In the genomic region with DNA sequence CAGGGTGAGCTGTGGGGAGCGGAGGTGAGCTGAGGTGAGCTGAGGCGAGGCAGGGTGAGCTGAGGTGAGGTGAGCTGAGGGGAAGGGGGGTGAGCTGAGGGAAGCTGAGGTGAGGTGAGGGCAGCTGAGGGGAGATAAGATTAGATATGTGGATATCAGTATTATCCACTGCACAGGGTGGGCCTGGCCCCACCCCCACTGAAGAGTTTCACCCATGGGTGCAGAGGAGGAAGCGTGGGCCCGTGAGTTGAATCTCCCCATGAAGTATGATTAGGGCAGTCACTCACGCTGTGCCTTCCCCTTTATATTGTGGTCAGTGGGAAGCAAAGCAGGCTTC, we compare ENCODE assay signal across 24 mouse cellular contexts.
A peak's percentile ranks its signal among the peaks of the same experiment; 100 is the strongest.
DNase-seq lines count a peak whose midpoint lies in the region; ATAC-seq and TF ChIP-seq lines count a peak whose summit lies in the region.
"Had no signal": no experiment of that assay in that cellular context is flagged by ENCODE, and none has a peak within 500 bp of the region (broad histone marks: within the 10 kb centered on the region; RNA-seq: fewer than 3 reads in every experiment).

No protein-coding gene starts in this region.

- H3K27ac ChIP-seq in CH12.LX (ENCODE audit: insufficient read depth, low read depth), result peak overlapping the region; percentile 4; the same call in 1 of the 2 replicates
- no peak overlapping the region for H3K27ac ChIP-seq in neural tube, embryonic 15.5 days (replicated peaks)
- H3K27ac ChIP-seq: forebrain, embryonic 10.5 days; forebrain, embryonic 13.5 days; gastrocnemius, adult 2 months; heart, embryonic 10.5 days; heart, embryonic 13.5 days; hindbrain, embryonic 12.5 days; hindbrain, embryonic 15.5 days had no signal

- DNase-seq in CD4-positive helper T cell, adult 2 months (ENCODE audit: low read depth, low spot score), result peak; percentile 39
- DNase-seq in CH12.LX (ENCODE audit: extremely low read depth), result no peak
- peak; percentile 24 for DNase-seq in MEL-GATA-1-ER (ENCODE audit: extremely low read depth, low read depth)
- DNase-seq in heart, adult 11 months, result no peak
- no peak for DNase-seq in ovary, adult 18-20 months (ENCODE audit: low spot score)
- no peak for DNase-seq in heart, postnatal 10 days
- DNase-seq: adrenal gland, postnatal 10 days; adrenal gland, postnatal 36 days; cerebellum, adult 18-20 months; cerebellum, adult 9-10 months; cerebellum, postnatal 14 days; forebrain, postnatal 0 days; gastrocnemius, adult 2 months; gastrocnemius, postnatal 14 days; heart, adult 18-20 months had no signal

- peak overlapping the region; percentile 53 to 85 (median 68) for H3K4me3 ChIP-seq in CH12.LX (replicated peaks in 1 of 3; ENCODE audit: low read depth in 2 of 3, low read length in 2 of 3, poor library complexity in 1 of 3)
- H3K4me3 ChIP-seq in neural tube, embryonic 15.5 days (replicated peaks), result no peak overlapping the region
- H3K4me3 ChIP-seq: forebrain, embryonic 10.5 days; forebrain, embryonic 13.5 days; gastrocnemius, adult 2 months; heart, embryonic 10.5 days; heart, embryonic 13.5 days; hindbrain, embryonic 12.5 days; hindbrain, embryonic 15.5 days had no signal

- H3K4me1 ChIP-seq in CH12.LX (ENCODE audit: control insufficient read depth in 1 of 2, insufficient read depth in 2 of 2), result peaks cover 0 to 34% of the 10 kb centered on the region in 2 experiments; a peak in 2 of 4 replicates
- H3K4me1 ChIP-seq in neural tube, embryonic 15.5 days, result no peaks in the 10 kb centered on the region
- H3K4me1 ChIP-seq: forebrain, embryonic 10.5 days; forebrain, embryonic 13.5 days; heart, embryonic 10.5 days; heart, embryonic 13.5 days; hindbrain, embryonic 12.5 days; hindbrain, embryonic 15.5 days had no signal

- no peaks in the 10 kb centered on the region for H3K27me3 ChIP-seq in CH12.LX (replicated peaks)
- no peaks in the 10 kb centered on the region for H3K27me3 ChIP-seq in neural tube, embryonic 15.5 days (replicated peaks)
- H3K27me3 ChIP-seq: forebrain, embryonic 13.5 days; heart, embryonic 13.5 days; hindbrain, embryonic 12.5 days; hindbrain, embryonic 15.5 days had no signal

- dilution Hi-C loops in CH12.LX (cut with MboI; ENCODE audit: extremely low pct_ligation_motif_present, extremely low pct_unique_long_range_greater_than_20kb, low sequenced_read_pairs), result no loop called here

- no peak for TF ChIP-seq RAD21 in CH12.LX (IDR thresholded peaks at IDR 0.05; ENCODE audit: low read depth, low read length)

- intact Hi-C loops in heart, postnatal 10 days (cut with DNase I), result no loop called here

- no peak for TF ChIP-seq EP300 in CH12.LX (IDR thresholded peaks at IDR 0.05; ENCODE audit: low read length)

- H3K4me2 ChIP-seq in CH12.LX (ENCODE audit: insufficient read depth, low read depth, poor library complexity, severe bottlenecking), result peak overlapping the region; percentile 68; the same call in 1 of the 2 replicates
- H3K4me2 ChIP-seq in neural tube, embryonic 15.5 days, result no peak overlapping the region
- H3K4me2 ChIP-seq: forebrain, embryonic 13.5 days; heart, embryonic 13.5 days; hindbrain, embryonic 12.5 days; hindbrain, embryonic 15.5 days had no signal

- in situ Hi-C loops in CH12.LX (cut with MboI; ENCODE audit: low pct_ligation_motif_present, low pct_unique_long_range_greater_than_20kb, low sequenced_read_pairs), result loop anchor here (10.0 to 25.0 kb wide), 2 partner anchors 119 to 441 kb away; a partner anchor contains a TSS

- no peaks in the 10 kb centered on the region for H3K79me2 ChIP-seq in CH12.LX (replicated peaks; ENCODE audit: control insufficient read depth, extremely low read depth, insufficient read depth, poor library complexity, severe bottlenecking)

- H3K36me3 ChIP-seq in CH12.LX (replicated peaks in 1 of 2; ENCODE audit: control insufficient read depth in 1 of 2, insufficient read depth in 1 of 2, low read length in 1 of 2), result peaks cover 0 to 7% of the 10 kb centered on the region in 2 experiments
- no peaks in the 10 kb centered on the region for H3K36me3 ChIP-seq in neural tube, embryonic 15.5 days
- H3K36me3 ChIP-seq: forebrain, embryonic 10.5 days; heart, embryonic 10.5 days; heart, embryonic 13.5 days; hindbrain, embryonic 12.5 days had no signal

- TF ChIP-seq POLR2A in CH12.LX (IDR thresholded peaks at IDR 0.05; ENCODE audit: low read depth, low read length), result 0 out of 2 replicates have a peak, but pooled peaks have one; percentile 6

- peak overlapping the region; percentile 58 for H3K9ac ChIP-seq in CH12.LX (ENCODE audit: insufficient read depth, low read depth)
- H3K9ac ChIP-seq in neural tube, embryonic 15.5 days (replicated peaks), result no peak overlapping the region
- H3K9ac ChIP-seq: forebrain, embryonic 13.5 days; forebrain, postnatal 0 days; heart, embryonic 13.5 days; hindbrain, embryonic 12.5 days; hindbrain, embryonic 15.5 days had no signal

- ATAC-seq in neutrophil, adult 5-6 weeks (ENCODE audit: extremely low read depth, insufficient number of reproducible peaks, low FRiP score, poor library complexity, severe bottlenecking), result 0 out of 2 replicates have a peak, but pooled peaks have one; percentile 13
- no peak for ATAC-seq in neural tube, embryonic 15.5 days (ENCODE audit: low FRiP score)
- ATAC-seq: forebrain, embryonic 13.5 days; forebrain, postnatal 0 days; intestine, embryonic 16.5 days had no signal

- H3K9me3 ChIP-seq in CH12.LX (replicated peaks; ENCODE audit: low read length), result no peaks in the 10 kb centered on the region
- H3K9me3 ChIP-seq in neural tube, embryonic 15.5 days (replicated peaks), result 0 out of 2 replicates have a peak, but pooled peaks cover 3% of the 10 kb centered on the region
- H3K9me3 ChIP-seq: forebrain, embryonic 10.5 days; forebrain, embryonic 13.5 days; heart, embryonic 10.5 days; hindbrain, embryonic 12.5 days; hindbrain, embryonic 15.5 days had no signal

- no peak for TF ChIP-seq CTCF in CH12.LX (conservative IDR thresholded peaks at IDR 0.05 in 1 of 2, IDR thresholded peaks at IDR 0.05 in 1 of 2; ENCODE audit: low read depth in 2 of 2, low read length in 2 of 2)

- WGBS in neural tube, embryonic 15.5 days, result 96% methylated on average over 5 of the region's 5 CpGs

TF ChIP-seq in CH12.LX, 34 proteins besides CTCF, POLR2A, EP300 and RAD21:
- TF ChIP-seq POLR2AphosphoS2 (IDR thresholded peaks at IDR 0.05; ENCODE audit: low read depth, low read length), result no peak
- TF ChIP-seq CHD1 (IDR thresholded peaks at IDR 0.05; ENCODE audit: low read depth, low read length), result no peak

Comparison
In these comparisons a context has a peak if more than half of its experiments do, and no peak if none do; other contexts are left out.
1. DNase-seq: peak in CD4-positive helper T cell, adult 2 months (single experiment) and MEL-GATA-1-ER (single experiment); none in CH12.LX (single experiment), heart, adult 11 months (single experiment), ovary, adult 18-20 months (single experiment) and heart, postnatal 10 days (0 of 2).